Mouse (Mus musculus) MEL (cell line): Measurements from ENCODE around the gene Cep170b. TPM values are rescaled to one million over a fixed set of nuclear protein-coding genes. Genes with fewer than 3 reads are reported as not detected.

Experiments
- DNase-seq: peaks from one replicate; pipeline ENCODE4 v3.0.0; 2011; ENCODE audit warnings: low read depth, low spot score
- H3K27ac ChIP-seq: 2 replicates; pipeline ENCODE4 v1.5.1; 2012; ENCODE audit warnings: low read depth, mild to moderate bottlenecking, control low read depth, low read length, moderate library complexity; ENCODE audit not compliant: control insufficient read depth
- H3K27me3 ChIP-seq, 2 experiments: fragments of 150-350 bp in 1 of 2; sonication (generic) in 1 of 2; 2 replicates each; pipeline ENCODE4 v1.6.1; 2012; ENCODE audit warnings: low read length in 2 of 2, mild to moderate bottlenecking in 2 of 2, improper control_type of control experiment in 1 of 2, moderate library complexity in 1 of 2; ENCODE audit not compliant: insufficient read depth in 2 of 2, control insufficient read depth in 1 of 2
- H3K36me3 ChIP-seq, 2 experiments: 2 replicates each; pipeline ENCODE4 v1.6.1; 2012 to 2014; ENCODE audit warnings: low read length in 2 of 2, improper control_type of control experiment in 1 of 2, inconsistent platforms in 1 of 2, mild to moderate bottlenecking in 1 of 2; ENCODE audit not compliant: insufficient read depth in 2 of 2, control insufficient read depth in 1 of 2
- H3K4me1 ChIP-seq, 2 experiments: fragments of 150-350 bp in 1 of 2; sonication (generic) in 1 of 2; 2 replicates each; pipeline ENCODE4 v1.6.1; 2012; ENCODE audit warnings: low read length in 2 of 2, improper control_type of control experiment in 1 of 2, mild to moderate bottlenecking in 1 of 2; ENCODE audit not compliant: insufficient read depth in 2 of 2, control insufficient read depth in 1 of 2
- H3K4me3 ChIP-seq, 2 experiments: fragments of 150-350 bp in 1 of 2; sonication (generic) in 1 of 2; 2 replicates each; pipeline ENCODE4 v1.5.1; 2012; ENCODE audit warnings: low read depth in 2 of 2, low read length in 2 of 2, mild to moderate bottlenecking in 2 of 2, moderate library complexity in 2 of 2, control low read depth in 1 of 2, improper control_type of control experiment in 1 of 2; ENCODE audit not compliant: control insufficient read depth in 1 of 2, insufficient read depth in 1 of 2
- H3K79me2 ChIP-seq: 2 replicates; pipeline ENCODE4 v1.6.1; 2012; ENCODE audit warnings: mild to moderate bottlenecking, low read length, moderate library complexity; ENCODE audit not compliant: control insufficient read depth, poor library complexity, insufficient read depth
- H3K9ac ChIP-seq: 2 replicates; pipeline ENCODE4 v1.6.1; 2012; ENCODE audit warnings: low read depth, mild to moderate bottlenecking, control low read depth, low read length, moderate library complexity; ENCODE audit not compliant: control insufficient read depth, poor library complexity, severe bottlenecking
- H3K9me3 ChIP-seq: fragments of 150-350 bp; sonication (generic); replicated peaks from 2 replicates; pipeline ENCODE4 v1.6.1; 2012; ENCODE audit warnings: mild to moderate bottlenecking, low read length, improper control_type of control experiment, moderate library complexity; ENCODE audit not compliant: insufficient read depth
- BHLHE40 ChIP-seq: IDR thresholded peaks from 2 replicates; pipeline ENCODE4 v1.6.1; 2012; ENCODE audit warnings: low read depth, mild to moderate bottlenecking, inconsistent platforms, low read length, improper control_type of control experiment, borderline replicate concordance
- CHD2 ChIP-seq: IDR thresholded peaks from 2 replicates; pipeline ENCODE4 v1.6.1; 2011; ENCODE audit warnings: low read length, improper control_type of control experiment
- ETS1 ChIP-seq: IDR thresholded peaks from 2 replicates; pipeline ENCODE4 v1.6.1; 2012; ENCODE audit warnings: low read depth, mild to moderate bottlenecking, inconsistent platforms, low read length, improper control_type of control experiment, moderate library complexity
- GABPA ChIP-seq: IDR thresholded peaks from 2 replicates; pipeline ENCODE4 v1.6.1; 2012; ENCODE audit warnings: low read depth, mild to moderate bottlenecking, inconsistent platforms, low read length, improper control_type of control experiment, moderate library complexity
- HCFC1 ChIP-seq: IDR thresholded peaks from 2 replicates; pipeline ENCODE4 v1.6.1; 2012; ENCODE audit warnings: low read depth, mild to moderate bottlenecking, inconsistent platforms, low read length, improper control_type of control experiment, moderate library complexity
- MAX ChIP-seq: IDR thresholded peaks from 2 replicates; pipeline ENCODE4 v1.6.1; 2011; ENCODE audit warnings: low read length, improper control_type of control experiment
- MAZ ChIP-seq: IDR thresholded peaks from 2 replicates; pipeline ENCODE4 v1.6.1; 2012; ENCODE audit warnings: low read depth, mild to moderate bottlenecking, inconsistent platforms, low read length, improper control_type of control experiment
- MXI1 ChIP-seq: IDR thresholded peaks from 2 replicates; pipeline ENCODE4 v1.6.1; 2011; ENCODE audit warnings: mild to moderate bottlenecking, low read depth, low read length, improper control_type of control experiment
- MYC ChIP-seq: IDR thresholded peaks from 2 replicates; pipeline ENCODE4 v1.6.1; 2011; ENCODE audit warnings: low read depth, mild to moderate bottlenecking, low read length, improper control_type of control experiment, moderate library complexity
- NELFE ChIP-seq: IDR thresholded peaks from 2 replicates; pipeline ENCODE4 v1.6.1; 2011; ENCODE audit warnings: low read depth, low read length, improper control_type of control experiment
- POLR2A ChIP-seq, 2 experiments: IDR thresholded peaks; 2 replicates each; pipeline ENCODE4 v1.6.1; 2011 to 2012; ENCODE audit warnings: low read length in 2 of 2, mild to moderate bottlenecking in 2 of 2, control low read depth in 1 of 2, improper control_type of control experiment in 1 of 2, low read depth in 1 of 2, moderate library complexity in 1 of 2; ENCODE audit not compliant: control insufficient read depth in 1 of 2, insufficient read depth in 1 of 2, poor library complexity in 1 of 2
- POLR2AphosphoS2 ChIP-seq: IDR thresholded peaks from 2 replicates; pipeline ENCODE4 v1.6.1; 2011; ENCODE audit warnings: low read length, improper control_type of control experiment
- POLR2AphosphoS5 ChIP-seq: IDR thresholded peaks from 2 replicates; pipeline ENCODE4 v1.6.1; 2012; ENCODE audit warnings: low read depth, borderline replicate concordance, mild to moderate bottlenecking, inconsistent platforms, low read length, moderate library complexity, mixed read lengths
- RAD21 ChIP-seq: IDR thresholded peaks from 2 replicates; pipeline ENCODE4 v1.6.1; 2011; ENCODE audit warnings: mild to moderate bottlenecking, low read depth, low read length, improper control_type of control experiment
- RCOR1 ChIP-seq: IDR thresholded peaks from 2 replicates; pipeline ENCODE4 v1.6.1; 2012; ENCODE audit warnings: low read depth, mild to moderate bottlenecking, inconsistent platforms, low read length, improper control_type of control experiment
- SMC3 ChIP-seq: IDR thresholded peaks from 2 replicates; pipeline ENCODE4 v1.6.1; 2011; ENCODE audit warnings: low read depth, low read length, improper control_type of control experiment
- TAL1 ChIP-seq: IDR thresholded peaks from 2 replicates; pipeline ENCODE4 v1.6.1; 2012; ENCODE audit warnings: mild to moderate bottlenecking, inconsistent platforms, low read length, moderate library complexity, mixed read lengths
- TBP ChIP-seq: IDR thresholded peaks from 2 replicates; pipeline ENCODE4 v1.8.0; 2011; ENCODE audit warnings: low read depth, low read length, improper control_type of control experiment
- TCF12 ChIP-seq: IDR thresholded peaks from 2 replicates; pipeline ENCODE4 v1.6.1; 2014; ENCODE audit warnings: low read depth, mild to moderate bottlenecking, inconsistent platforms, low read length, improper control_type of control experiment, moderate library complexity
- ZKSCAN1 ChIP-seq: IDR thresholded peaks from 2 replicates; pipeline ENCODE4 v1.6.1; 2012; ENCODE audit warnings: low read depth, mild to moderate bottlenecking, inconsistent platforms, low read length, improper control_type of control experiment, moderate library complexity
- ZNF384 ChIP-seq: IDR thresholded peaks from 2 replicates; pipeline ENCODE4 v1.6.1; 2012; ENCODE audit warnings: low read depth, mild to moderate bottlenecking, inconsistent platforms, low read length, improper control_type of control experiment
- polyA plus RNA-seq, 2 experiments: library from polyadenylated mRNA; stranded (reverse) in 1 of 2; unstranded in 1 of 2; fragments of >175 nt in 1 of 2; fragments of >200 nt in 1 of 2; gene quantifications; 2 replicates each; pipeline versions ENCODE4 v1.2.1 to v1.2.4; 2012; ENCODE audit warnings: low replicate concordance in 2 of 2, low read depth in 1 of 2; ENCODE audit not compliant: insufficient read length in 2 of 2, insufficient read depth in 1 of 2, missing spikeins in 1 of 2
- total RNA-seq: library from RNA; depleted of rRNA; stranded (reverse); fragments of 300-350 nt; gene quantifications from 2 replicates; pipeline ENCODE4 v1.2.3, GENCODE M21; 2012

The Cep170b gene
- total and polyA plus RNA-seq, 3 experiments: 49.7 to 64.0 TPM; not detected in 1

DNA sequence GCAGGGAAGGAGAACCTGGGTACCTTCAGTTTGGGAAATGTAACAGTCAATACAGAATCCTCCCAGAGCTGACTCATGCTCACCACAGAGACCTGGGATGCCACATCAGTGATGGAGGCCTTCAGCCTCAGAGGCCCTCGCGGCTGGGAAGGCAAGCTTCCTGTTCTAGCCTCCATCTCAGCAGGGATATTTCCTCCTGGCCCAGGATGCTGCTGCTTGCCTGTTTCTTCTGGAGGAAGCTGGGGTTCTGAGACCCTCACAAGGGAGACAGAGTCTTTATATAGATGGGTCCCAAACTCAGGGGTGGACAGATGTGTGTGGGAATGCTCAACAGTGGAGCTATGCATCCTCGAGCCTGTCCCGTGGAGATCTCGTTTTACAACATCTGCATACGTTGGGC lies 53.8 kb downstream of the Cep170b start:
- H3K27ac ChIP-seq: no peak overlapping the region
- no peak overlapping the region for H3K4me3 ChIP-seq
- no peak overlapping the region for H3K9ac ChIP-seq
- H3K27me3 ChIP-seq: no peaks in the 10 kb centered on the region
- TF ChIP-seq MAX (no peak), MYC (no peak), GABPA (no peak), CHD2 (no peak), POLR2AphosphoS2 (no peak), SMC3 (no peak), ZNF384 (no peak), ETS1 (no peak)
- TF ChIP-seq, all 39 proteins: peak for 0
- peaks cover 3% of the 10 kb centered on the region; the same call in 1 of the 2 replicates for H3K9me3 ChIP-seq
- no peaks in the 10 kb centered on the region for H3K36me3 ChIP-seq
- H3K79me2 ChIP-seq: no peaks in the 10 kb centered on the region
- DNase-seq: no peak
- H3K4me1 ChIP-seq: no peaks in the 10 kb centered on the region

GRCm38 (mm10) chr12:112774481-112774880 lies 54.2 kb downstream of the Cep170b start:
- H3K79me2 ChIP-seq: no peaks in the 10 kb centered on the region
- peaks cover 3% of the 10 kb centered on the region; the same call in 1 of the 2 replicates for H3K9me3 ChIP-seq
- no peak overlapping the region for H3K4me3 ChIP-seq

GRCm38 (mm10) chr12:112791026-112791425 lies 70.8 kb downstream of the Cep170b start:
- no peaks in the 10 kb centered on the region for H3K9me3 ChIP-seq
- TF ChIP-seq POLR2AphosphoS5: no peak; the same call in 1 of the 2 replicates
- TF ChIP-seq, all 39 proteins: peak for 0
- Histone ChIP-seq H3K4me3 (no peak overlapping the region), H3K27me3 (no peaks in the 10 kb centered on the region), H3K36me3 (peaks cover 0 to 21% of the 10 kb centered on the region in 2 experiments; a peak in 2 of 4 replicates), H3K9ac (no peak overlapping the region), H3K27ac (no peak overlapping the region), H3K79me2 (no peaks in the 10 kb centered on the region; the same call in 1 of the 2 replicates), H3K4me1 (peaks cover 16 to 27% of the 10 kb centered on the region in 2 experiments)
- DNase-seq: no peak

More at GRCm38 (mm10) chr12:112774481-112774880, 54.2 kb downstream of the Cep170b start:
- H3K27me3 ChIP-seq: no peaks in the 10 kb centered on the region
- no peak overlapping the region for H3K9ac ChIP-seq
- no peak overlapping the region for H3K27ac ChIP-seq
- no peaks in the 10 kb centered on the region for H3K4me1 ChIP-seq
- no peak for TF ChIP-seq RAD21
- no peak for TF ChIP-seq MAX
- no peak for TF ChIP-seq ZKSCAN1
- TF ChIP-seq MAZ: no peak
- no peak for TF ChIP-seq POLR2AphosphoS5
- no peak for TF ChIP-seq MXI1
- no peak for TF ChIP-seq TBP
- TF ChIP-seq RCOR1: no peak
- no peak for TF ChIP-seq HCFC1
- TF ChIP-seq CHD2: no peak
- no peak for TF ChIP-seq TAL1
- TF ChIP-seq POLR2A (IDR thresholded peaks at IDR 0.05; ENCODE audit: control insufficient read depth in 1 of 2, insufficient read depth in 1 of 2, low read depth in 1 of 2, low read length in 2 of 2, poor library complexity in 1 of 2): no peak
- TF ChIP-seq NELFE: no peak
- no peak for TF ChIP-seq BHLHE40
- no peak for TF ChIP-seq TCF12
- no peak for TF ChIP-seq POLR2AphosphoS2
- no peak for TF ChIP-seq SMC3
- TF ChIP-seq, all 39 proteins: peak for 0
- no peak for DNase-seq
- no peaks in the 10 kb centered on the region for H3K36me3 ChIP-seq
